Mouse (Mus musculus): ENCODE measurements at regions not wholly inside any gene's neighbourhood (a gene's known extent, or its start where the extent isn't known, plus 50 kb on each side); places are given as distances from the start of the nearest gene placed in this dataset.
"Not testable (repeated sequence)": the region's sequence is repeated elsewhere in the genome, so short reads cannot be mapped to it uniquely, and the experiment has no call there.

DNA sequence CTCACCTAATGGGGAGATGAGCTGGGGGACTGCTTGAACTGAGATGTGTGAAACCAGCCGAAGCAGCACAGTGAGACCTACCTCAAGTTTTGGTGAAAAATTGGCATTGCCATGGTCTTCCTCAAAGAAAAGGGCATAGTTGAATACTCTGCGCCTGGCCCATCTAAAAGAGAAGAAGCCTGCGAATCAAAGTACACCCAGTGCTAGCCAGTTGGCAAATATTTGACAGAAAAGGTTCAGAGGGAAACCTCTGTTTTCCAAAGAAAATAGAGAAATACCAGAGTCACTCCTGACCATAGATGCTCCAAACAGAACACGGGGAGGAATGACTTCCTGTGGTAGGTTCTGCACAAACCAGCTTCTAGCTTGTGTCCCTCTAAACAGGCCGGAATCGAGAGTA lies 144.5 kb upstream of the Tbl1xr1 start:
- H3K27ac ChIP-seq, result no peak overlapping the region
- H3K4me3 ChIP-seq, result no peak overlapping the region
- no peak overlapping the region for H3K4me2 ChIP-seq
- H3K4me1 ChIP-seq (replicated peaks), result peaks cover 28% of the 10 kb centered on the region
- H3K36me3 ChIP-seq, result no peaks in the 10 kb centered on the region
- H3K9ac ChIP-seq, result no peak overlapping the region
- H3K9me3 ChIP-seq, result no peaks in the 10 kb centered on the region
- no peaks in the 10 kb centered on the region for H3K27me3 ChIP-seq
- WGBS, result 97% methylated on average over 6 of the region's 6 CpGs
- no peak for ATAC-seq (ENCODE audit: low FRiP score)

DNA sequence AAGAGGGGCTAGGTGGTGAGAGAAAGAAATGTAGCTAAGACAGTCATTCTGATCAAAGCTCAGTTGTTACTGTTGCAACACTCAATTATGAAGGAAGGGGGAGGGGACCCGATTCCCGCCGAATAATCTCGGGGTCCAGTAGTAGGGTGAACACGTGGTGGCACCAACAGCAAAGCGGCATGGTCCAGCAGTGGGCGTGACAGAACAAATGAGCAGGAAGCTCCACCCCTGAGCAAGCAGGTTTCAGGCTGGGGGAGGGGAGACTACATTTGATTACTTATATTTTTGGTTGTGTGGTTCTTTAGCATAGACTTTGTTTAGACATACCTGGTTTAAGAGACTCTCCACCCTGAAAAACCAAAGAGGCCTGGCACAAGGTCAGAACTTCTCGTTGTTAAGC lies 143.8 kb upstream of the Tbl1xr1 start:
- ATAC-seq (ENCODE audit: low FRiP score); H3K27me3 ChIP-seq; H3K36me3 ChIP-seq; H3K9me3 ChIP-seq; H3K4me3 ChIP-seq; H3K4me2 ChIP-seq; H3K27ac ChIP-seq; H3K9ac ChIP-seq: not testable (repeated sequence)
- H3K4me1 ChIP-seq (replicated peaks), result peaks cover 36% of the 10 kb centered on the region
- 87% methylated on average over 8 of the region's 8 CpGs for WGBS

DNA sequence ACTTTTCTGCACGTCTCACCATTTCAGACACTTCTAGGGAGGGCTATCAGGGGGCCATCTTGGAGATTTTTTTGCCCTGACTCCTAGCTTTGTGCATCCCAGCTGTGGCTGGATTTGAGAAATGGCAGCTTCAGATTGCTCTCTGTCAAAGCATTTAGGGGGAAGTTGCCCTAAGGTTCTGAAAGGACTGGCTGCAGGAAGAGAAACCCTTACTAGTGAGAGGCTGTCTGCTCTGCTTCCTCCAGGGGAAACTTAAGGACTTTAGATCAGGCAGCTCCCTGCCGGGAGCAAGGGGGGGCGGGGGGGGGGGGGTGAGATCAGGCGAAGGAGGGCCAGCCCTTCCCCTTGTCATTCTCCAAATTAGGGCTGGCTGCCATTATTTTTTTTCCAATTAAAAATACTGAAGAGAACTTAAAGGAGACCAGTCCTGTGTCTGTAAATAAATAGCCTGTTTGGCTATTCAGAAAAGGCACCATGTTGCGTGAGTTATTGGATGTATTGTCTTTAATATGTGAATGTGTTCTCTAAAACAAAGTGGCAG lies 141.7 kb upstream of the Tbl1xr1 start:
- WGBS, result 1% methylated on average over 5 of the region's 5 CpGs
- Histone ChIP-seq H3K36me3 (no peaks in the 10 kb centered on the region), H3K27ac (peak overlapping the region; percentile 93), H3K4me2 (peak overlapping the region; percentile 55), H3K27me3 (no peaks in the 10 kb centered on the region), H3K4me1 (replicated peaks) (peaks cover 45% of the 10 kb centered on the region), H3K9ac (peak overlapping the region; percentile 30; the same call in 1 of the 2 replicates), H3K9me3 (no peaks in the 10 kb centered on the region), H3K4me3 (0 out of 2 replicates have a peak overlapping the region, but pooled peaks have one; percentile 35)
- peak; percentile 15; the same call in 1 of the 2 replicates for ATAC-seq (ENCODE audit: low FRiP score)

DNA sequence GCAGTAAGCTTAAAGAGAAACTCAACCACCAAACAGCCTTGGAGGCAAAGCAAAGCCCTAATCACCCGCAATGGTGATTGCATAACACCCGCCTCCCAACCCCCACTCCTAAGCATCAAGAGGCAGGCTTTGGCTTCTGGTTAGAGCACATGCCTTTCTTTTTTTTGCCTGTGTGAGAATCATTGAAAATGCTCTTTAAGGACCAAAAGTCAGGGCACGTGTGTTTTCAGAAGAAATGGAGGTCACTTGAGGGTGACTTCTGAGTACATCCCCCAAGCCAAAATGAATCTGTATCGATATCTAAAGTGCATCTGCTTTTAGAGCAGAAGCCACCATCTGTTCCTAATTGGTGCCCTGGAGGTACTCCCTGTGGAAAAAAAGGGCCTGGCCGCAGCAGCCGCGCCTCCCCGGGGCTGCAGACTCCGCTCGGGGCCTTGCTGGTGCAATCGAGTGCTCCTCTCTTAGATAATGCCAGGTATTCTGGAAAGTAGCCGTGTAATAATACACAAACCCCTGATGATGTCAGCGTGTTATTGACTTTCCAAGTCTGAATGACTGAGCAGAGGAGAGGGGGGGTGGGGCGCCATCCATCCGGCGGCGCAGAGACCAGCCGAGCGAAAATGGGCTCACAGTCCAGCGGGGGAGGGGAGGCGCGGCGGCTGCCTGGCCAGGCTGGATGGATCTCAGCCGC lies 140.7 kb upstream of the Tbl1xr1 start:
- Histone ChIP-seq H3K36me3 (no peaks in the 10 kb centered on the region), H3K27ac (peak overlapping the region; percentile 93), H3K9ac (peak overlapping the region; percentile 53; the same call in 1 of the 2 replicates), H3K9me3 (no peaks in the 10 kb centered on the region), H3K4me3 (peak overlapping the region; percentile 35), H3K4me2 (peak overlapping the region; percentile 55), H3K27me3 (no peaks in the 10 kb centered on the region), H3K4me1 (replicated peaks) (peaks cover 45% of the 10 kb centered on the region)
- ATAC-seq (ENCODE audit: low FRiP score), result peak; percentile 95
- under 1% methylated on average over 23 of the region's 24 CpGs for WGBS

DNA sequence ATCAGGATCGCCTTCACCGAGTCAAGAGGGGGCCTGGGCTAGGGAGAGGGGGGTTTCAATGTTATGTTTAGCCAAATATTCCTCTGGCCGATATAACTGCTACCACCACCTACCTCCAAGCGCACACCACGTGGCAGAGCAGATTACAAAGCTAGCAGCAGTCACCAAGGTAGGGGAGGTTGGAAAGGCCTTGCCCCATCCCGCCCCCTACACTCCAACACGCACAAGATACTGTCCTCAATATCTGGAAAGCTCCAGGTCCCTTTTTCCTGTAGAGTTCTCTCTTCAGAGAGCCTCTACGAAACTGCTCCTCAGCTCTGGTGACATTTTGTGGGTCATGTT lies 140.2 kb upstream of the Tbl1xr1 start:
- H3K27ac ChIP-seq, result peak overlapping the region; percentile 93
- H3K4me2 ChIP-seq, result peak overlapping the region; percentile 55
- peak overlapping the region; percentile 26 for H3K9ac ChIP-seq
- WGBS, result 4% methylated on average over 8 of the region's 8 CpGs
- no peaks in the 10 kb centered on the region for H3K36me3 ChIP-seq
- no peak for ATAC-seq (ENCODE audit: low FRiP score)
- H3K4me3 ChIP-seq, result peak overlapping the region; percentile 35
- H3K27me3 ChIP-seq, result no peaks in the 10 kb centered on the region
- peaks cover 45% of the 10 kb centered on the region for H3K4me1 ChIP-seq (replicated peaks)
- H3K9me3 ChIP-seq, result no peaks in the 10 kb centered on the region

DNA sequence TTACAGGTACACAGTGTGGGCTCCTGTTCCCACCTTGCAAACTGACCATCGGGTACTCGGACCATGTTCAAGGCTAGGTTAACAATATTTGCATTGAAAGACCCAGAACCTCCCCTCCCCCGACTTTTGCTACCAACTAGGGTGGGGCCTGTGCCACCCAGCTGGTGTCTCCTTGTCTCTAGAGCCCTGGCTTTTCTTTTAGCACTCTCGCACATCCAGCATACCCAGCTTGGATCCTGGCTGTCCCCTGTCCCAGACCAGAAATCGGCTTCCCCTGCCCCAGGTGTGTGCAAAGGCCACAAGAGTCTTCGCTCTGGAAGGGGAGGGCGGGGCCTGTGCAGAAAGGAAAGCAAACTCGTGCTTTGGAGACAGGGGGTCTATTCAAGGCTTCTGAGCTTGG lies 139.8 kb upstream of the Tbl1xr1 start:
- peak overlapping the region; percentile 93 for H3K27ac ChIP-seq
- peak overlapping the region; percentile 55 for H3K4me2 ChIP-seq
- H3K36me3 ChIP-seq, result no peaks in the 10 kb centered on the region
- H3K9me3 ChIP-seq, result no peaks in the 10 kb centered on the region
- peaks cover 45% of the 10 kb centered on the region for H3K4me1 ChIP-seq (replicated peaks)
- WGBS, result 5% methylated on average over 8 of the region's 8 CpGs
- H3K27me3 ChIP-seq, result no peaks in the 10 kb centered on the region
- no peak; the same call in 1 of the 2 replicates for ATAC-seq (ENCODE audit: low FRiP score)
- H3K4me3 ChIP-seq, result peak overlapping the region; percentile 35; the same call in 1 of the 2 replicates
- peak overlapping the region; percentile 26; the same call in 1 of the 2 replicates for H3K9ac ChIP-seq

DNA sequence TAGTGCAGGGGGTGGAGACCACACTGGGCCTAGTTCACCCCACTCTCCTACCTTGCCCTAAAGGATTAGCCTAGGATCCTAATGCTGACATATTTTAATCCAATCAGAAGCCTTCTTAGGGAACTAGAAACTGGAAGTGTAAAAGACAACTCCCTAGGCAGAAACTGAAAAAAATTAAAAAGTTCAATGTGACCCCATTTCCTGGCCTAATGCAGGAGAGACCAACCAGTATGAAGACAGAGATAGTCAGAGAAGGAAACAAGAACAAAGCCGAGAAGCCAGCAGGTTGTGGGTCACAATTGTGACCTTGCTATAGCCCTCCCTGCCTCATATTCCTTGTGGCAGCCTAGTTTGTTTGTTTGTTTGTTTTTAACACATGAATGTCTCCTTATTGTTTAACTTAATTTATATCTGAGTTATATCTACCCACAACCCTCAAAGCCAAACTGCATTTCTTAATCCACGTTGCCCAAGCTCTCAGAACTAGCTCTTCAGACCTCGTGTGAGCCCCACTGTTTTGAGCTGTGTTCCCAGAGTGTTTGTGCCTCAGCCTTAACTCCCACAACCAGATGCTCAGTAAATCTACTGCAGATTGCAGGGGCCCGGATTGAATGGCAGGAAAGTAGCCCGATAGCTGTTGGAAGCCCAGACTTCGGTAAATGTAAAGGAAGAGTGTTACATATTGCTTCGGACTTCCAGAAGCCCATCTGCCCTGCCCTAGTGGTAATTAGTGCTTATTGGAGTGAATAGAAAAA lies 139.0 kb upstream of the Tbl1xr1 start:
- Histone ChIP-seq H3K36me3 (no peaks in the 10 kb centered on the region), H3K27me3 (no peaks in the 10 kb centered on the region), H3K9ac (no peak overlapping the region), H3K27ac (no peak overlapping the region), H3K4me3 (no peak overlapping the region), H3K4me2 (no peak overlapping the region), H3K4me1 (replicated peaks) (peaks cover 45% of the 10 kb centered on the region), H3K9me3 (no peaks in the 10 kb centered on the region)
- WGBS, result 44% methylated on average over 7 of the region's 7 CpGs
- ATAC-seq (ENCODE audit: low FRiP score), result no peak

DNA sequence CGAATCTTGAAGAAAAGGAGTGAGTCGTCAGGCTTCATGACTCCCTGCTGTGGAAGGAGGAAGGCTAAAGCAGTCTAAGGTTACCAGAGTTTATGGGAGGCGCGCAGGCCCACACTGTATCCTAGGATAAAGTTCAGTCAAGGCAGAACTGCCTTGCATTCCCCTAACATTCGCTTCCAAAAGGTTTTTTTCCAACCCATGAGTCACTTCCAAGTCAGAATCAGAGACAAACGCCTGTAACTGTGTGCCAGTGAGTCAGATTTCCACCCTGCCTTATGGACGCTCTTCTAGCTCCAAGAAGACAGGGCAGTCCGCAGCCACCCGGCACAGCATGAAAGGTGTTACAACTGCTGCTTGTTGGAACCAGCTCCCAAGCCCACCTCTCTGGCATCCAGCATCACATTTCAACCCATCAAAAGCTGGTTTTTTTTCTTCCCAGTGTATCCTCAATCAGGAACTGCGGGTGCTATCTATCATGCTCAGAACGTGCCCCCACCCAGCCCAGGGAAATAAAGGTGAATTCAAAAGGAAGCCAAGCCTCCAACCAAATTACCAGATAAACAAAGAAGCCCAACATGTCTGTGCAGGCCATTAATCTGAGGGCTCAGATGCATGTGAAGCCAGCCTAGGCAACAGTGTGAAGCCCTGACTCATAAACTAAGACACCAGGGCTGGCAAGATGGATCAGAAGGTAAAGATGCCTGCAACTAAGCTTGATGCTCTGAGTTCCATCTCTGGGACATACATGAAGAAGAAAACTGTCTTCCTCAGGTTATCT lies 138.2 kb upstream of the Tbl1xr1 start:
- ATAC-seq (ENCODE audit: low FRiP score), result no peak

DNA sequence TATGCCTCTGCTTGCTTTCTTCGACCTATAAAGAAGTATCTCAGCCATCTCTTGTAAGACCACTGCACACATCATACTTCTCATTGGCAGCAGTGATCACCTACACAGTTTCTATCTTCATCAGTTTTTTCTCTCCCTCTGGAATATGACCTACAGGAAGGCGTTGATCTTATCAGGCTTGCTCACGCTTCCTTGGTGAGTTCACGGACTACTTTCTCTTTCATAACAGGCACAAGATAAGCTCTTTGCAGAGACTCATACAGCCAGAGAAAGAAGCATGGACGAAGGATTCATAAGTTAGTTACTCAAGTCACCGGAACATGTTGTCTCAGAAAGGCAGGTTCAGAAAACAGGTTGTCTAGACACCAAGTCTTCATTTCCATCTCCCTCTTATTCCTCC lies 136.7 kb upstream of the Tbl1xr1 start:
- no peak overlapping the region for H3K9ac ChIP-seq
- 93% methylated on average over 6 of the region's 6 CpGs for WGBS
- peaks cover 36% of the 10 kb centered on the region for H3K4me1 ChIP-seq (replicated peaks)
- no peaks in the 10 kb centered on the region for H3K36me3 ChIP-seq
- H3K4me3 ChIP-seq, result no peak overlapping the region
- no peak overlapping the region for H3K27ac ChIP-seq
- no peaks in the 10 kb centered on the region for H3K9me3 ChIP-seq
- ATAC-seq (ENCODE audit: low FRiP score), result no peak
- H3K4me2 ChIP-seq, result no peak overlapping the region
- no peaks in the 10 kb centered on the region for H3K27me3 ChIP-seq

More for the DNA sequence above, 138.2 kb upstream of the Tbl1xr1 start:
- H3K9me3 ChIP-seq, result no peaks in the 10 kb centered on the region
- 61% methylated on average over 11 of the region's 11 CpGs for WGBS
- no peak overlapping the region for H3K4me3 ChIP-seq
- H3K4me2 ChIP-seq, result no peak overlapping the region
- H3K36me3 ChIP-seq, result no peaks in the 10 kb centered on the region
- H3K27ac ChIP-seq, result no peak overlapping the region
- H3K4me1 ChIP-seq (replicated peaks), result peaks cover 45% of the 10 kb centered on the region
- H3K9ac ChIP-seq, result no peak overlapping the region
- H3K27me3 ChIP-seq, result no peaks in the 10 kb centered on the region

DNA sequence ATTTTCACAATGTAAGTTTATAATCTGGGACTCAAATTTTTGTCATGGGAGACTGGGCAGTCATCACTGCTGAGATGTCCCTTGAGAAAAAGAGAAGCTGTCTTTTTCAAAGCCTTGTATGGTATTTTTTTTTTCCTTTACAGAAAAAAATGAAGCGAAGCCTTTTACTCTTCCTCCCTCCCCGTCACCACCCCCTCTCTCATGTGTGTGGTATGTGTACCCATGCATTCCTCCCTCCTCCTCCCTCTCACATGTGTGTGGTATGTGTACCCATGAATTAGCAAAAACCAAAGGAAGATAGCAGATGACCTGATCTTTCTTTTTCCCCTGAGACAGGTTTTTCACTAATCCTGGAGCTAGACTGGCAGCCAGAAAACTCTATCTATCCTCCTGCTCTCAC lies 134.9 kb upstream of the Tbl1xr1 start:
- no peak for ATAC-seq (ENCODE audit: low FRiP score)
- Histone ChIP-seq H3K9ac (no peak overlapping the region), H3K9me3 (no peaks in the 10 kb centered on the region), H3K4me1 (replicated peaks) (peaks cover 21% of the 10 kb centered on the region), H3K27ac (no peak overlapping the region), H3K4me2 (no peak overlapping the region), H3K27me3 (no peaks in the 10 kb centered on the region), H3K4me3 (no peak overlapping the region), H3K36me3 (no peaks in the 10 kb centered on the region)
- 92% methylated on average over 2 of the region's 2 CpGs for WGBS

DNA sequence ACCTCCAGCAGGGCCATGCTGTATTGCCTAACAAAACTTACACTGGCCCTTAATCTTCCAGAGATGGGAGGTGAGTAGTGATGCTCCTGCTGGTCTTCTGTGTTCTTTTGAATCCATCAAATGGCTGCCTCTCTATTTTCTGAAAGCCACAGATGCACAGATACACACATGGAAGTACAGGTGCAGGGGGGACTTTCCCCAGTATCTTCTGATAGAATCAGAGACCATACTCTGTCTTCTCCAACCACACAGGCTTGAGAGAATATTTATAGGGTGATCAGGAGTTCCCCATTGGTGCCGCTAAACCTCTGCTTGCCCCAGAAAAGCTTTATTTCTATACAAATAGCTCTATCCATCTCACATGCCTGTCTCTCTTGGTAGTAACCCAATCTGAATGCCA lies 133.5 kb upstream of the Tbl1xr1 start:
- H3K27ac ChIP-seq, result no peak overlapping the region
- ATAC-seq (ENCODE audit: low FRiP score), result no peak
- 89% methylated on average over 1 of the region's 1 CpGs for WGBS

DNA sequence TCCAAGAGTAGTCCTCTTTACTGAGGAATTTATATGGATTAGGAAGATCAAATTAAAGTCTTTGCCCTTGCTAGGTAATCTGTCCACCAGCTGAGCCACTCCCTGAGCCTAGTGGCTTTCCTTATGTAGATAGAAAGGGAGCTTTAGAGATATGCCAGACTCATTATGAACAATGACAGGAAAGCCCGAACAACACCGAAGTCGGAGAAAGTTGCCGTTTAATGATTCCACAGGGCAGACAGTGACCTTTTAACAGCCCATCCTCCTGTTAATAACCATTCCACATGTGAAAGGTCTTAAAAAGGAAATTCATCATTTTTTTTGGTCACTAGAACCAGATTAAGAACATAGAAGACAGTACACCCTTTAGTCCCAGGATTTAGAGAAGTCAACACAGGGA lies 130.7 kb upstream of the Tbl1xr1 start:
- H3K27ac ChIP-seq, result no peak overlapping the region
- ATAC-seq (ENCODE audit: low FRiP score), result no peak
- no peak overlapping the region for H3K9ac ChIP-seq
- 72% methylated on average over 4 of the region's 4 CpGs for WGBS
- H3K27me3 ChIP-seq, result no peaks in the 10 kb centered on the region
- no peak overlapping the region for H3K4me2 ChIP-seq
- no peak overlapping the region for H3K4me3 ChIP-seq
- peaks cover 9% of the 10 kb centered on the region for H3K4me1 ChIP-seq (replicated peaks)
- no peaks in the 10 kb centered on the region for H3K9me3 ChIP-seq
- H3K36me3 ChIP-seq, result no peaks in the 10 kb centered on the region

More for the DNA sequence above, 133.5 kb upstream of the Tbl1xr1 start:
- Histone ChIP-seq H3K27me3 (no peaks in the 10 kb centered on the region), H3K4me2 (no peak overlapping the region), H3K4me3 (no peak overlapping the region), H3K9me3 (no peaks in the 10 kb centered on the region), H3K4me1 (replicated peaks) (peaks cover 12% of the 10 kb centered on the region), H3K36me3 (no peaks in the 10 kb centered on the region), H3K9ac (no peak overlapping the region)
